Mouse (Mus musculus) cerebellum, postnatal 14 days (tissue): ENCODE data around the gene Zfp982.
"Not testable (repeated sequence)": the region's sequence is repeated elsewhere in the genome, so short reads cannot be mapped to it uniquely, and the experiment has no call there.

Experiments used
- DNase-seq, 2 experiments: peaks; one replicate each; pipeline ENCODE4 v3.0.0; 2021; ENCODE audit warnings: mixed read lengths in 2 of 2

Gene Zfp982

DNA sequence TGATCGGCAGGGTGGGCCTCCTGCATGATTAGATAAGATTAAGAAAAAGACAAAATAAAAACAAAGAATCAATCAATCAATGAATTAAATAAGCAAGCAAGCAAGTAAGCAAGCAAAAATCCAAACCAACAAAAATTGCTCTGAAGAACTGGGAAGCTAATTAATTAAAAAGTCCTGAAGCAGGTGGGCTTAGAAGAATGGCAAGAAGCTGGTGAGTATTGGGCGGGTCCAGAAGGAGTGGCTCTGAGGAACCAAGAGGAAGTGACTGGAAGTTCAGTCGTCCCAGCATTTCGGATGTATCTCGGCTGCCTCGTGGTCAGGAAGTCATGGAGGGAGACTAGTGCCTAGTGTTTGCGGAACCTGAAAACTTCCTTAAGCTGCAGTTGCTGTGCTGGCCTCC is at the start of gene Zfp982:
Zfp982 (plus strand) TSS at position 301 of the 400 bp plus-strand sequence.
- not testable (repeated sequence) for DNase-seq

DNA sequence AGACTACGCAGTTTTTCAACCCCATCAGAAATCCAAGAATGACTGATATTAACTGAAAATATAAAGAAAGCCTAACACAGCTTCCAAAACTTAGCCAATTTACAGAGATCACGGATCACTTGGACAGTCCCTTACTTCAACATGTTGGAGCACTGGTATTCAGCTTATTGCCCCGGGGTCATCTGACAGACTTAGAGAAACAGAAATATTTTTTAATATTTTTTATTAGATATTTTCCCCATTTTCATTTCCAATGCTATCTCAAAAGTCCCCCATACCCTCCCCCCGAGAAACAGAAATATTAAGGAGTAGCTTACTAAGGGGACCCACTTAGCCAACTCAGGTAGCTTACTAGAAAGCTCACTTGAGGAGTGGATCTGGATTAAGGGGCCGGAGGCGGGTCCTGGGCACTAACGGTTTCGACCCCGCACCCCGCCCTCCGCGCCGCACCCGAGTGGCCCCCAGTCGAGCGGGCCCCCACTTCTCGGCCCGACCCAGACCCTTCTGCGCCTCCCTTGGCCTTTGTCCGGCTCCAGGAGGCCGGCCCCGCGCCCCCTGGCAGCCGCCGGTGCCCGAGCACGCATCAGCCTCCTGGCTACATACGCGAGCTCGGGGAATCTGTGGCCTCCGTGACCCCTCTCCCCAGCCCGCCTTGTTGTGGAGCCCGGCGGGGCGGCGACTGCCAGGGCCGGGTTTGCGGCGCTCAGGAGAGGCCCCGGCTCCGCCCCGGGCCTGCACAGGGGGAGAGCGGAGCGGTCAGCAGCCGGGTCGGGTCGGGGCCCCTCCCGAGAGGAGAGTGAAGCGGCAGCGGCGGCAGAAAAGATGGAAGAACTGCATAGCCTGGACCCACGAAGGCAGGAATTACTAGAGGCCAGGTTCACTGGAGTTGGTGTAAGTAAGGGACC is 49.3 kb upstream of the Zfp982 start:
- peak; percentile 49 to 50 for DNase-seq

DNA sequence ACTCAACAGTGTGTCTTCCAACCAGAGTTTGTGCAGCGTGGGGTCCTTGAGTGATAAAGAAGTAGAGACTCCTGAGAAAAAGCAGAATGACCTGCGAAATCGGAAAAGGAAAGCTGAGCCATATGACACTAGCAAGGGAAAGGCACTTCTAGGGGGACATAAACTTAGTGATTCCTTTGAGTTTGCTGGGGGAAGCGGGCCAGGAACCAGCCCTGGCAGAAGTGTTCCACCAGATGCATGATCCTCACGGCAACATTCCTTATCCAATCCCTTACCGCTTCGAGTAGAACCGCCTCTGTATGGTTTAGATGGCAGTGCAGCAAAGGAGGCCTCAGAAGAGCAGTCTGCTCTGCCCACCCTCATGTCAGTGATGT is 48.7 kb upstream of the Zfp982 start:
- peak in 1 of 2 experiments; percentile 19 for DNase-seq

DNA sequence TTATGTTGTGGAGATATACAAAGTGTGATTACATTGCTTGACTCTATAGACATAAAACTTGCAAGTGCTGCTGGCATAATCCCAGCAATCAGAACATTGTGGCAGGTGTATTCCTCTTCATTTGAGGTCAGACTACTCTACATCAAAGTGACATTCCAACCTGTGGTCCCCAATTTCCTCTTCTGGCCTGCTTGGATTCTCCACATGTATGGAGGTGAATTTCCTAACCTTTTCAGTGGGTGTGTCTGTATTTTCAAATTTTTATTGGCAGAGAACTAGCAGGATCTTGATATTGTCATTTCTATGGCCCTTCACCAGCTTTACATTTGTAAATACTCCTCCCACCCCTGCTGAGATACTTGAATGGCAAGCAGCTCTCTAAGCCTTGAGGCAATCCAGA is 46.8 kb upstream of the Zfp982 start:
- DNase-seq, result not testable (repeated sequence)

DNA sequence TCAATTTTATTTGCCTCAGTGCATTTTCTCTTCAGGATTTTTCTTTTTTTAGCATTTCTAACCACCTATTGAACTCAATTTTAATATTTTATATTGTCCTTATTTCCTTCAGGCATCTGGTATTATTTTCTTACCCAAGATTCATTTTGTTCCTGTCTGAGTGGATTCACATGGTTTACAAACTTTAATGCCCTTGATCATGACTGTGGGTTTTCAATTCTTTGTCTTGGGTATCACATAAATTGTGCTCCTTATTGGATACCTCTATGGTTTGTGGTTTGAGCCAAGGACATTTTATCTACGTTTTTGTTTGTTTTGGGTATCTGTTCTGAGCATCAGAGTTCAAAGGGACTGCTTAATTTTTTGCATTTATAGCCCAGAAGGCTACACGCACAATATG is 43.9 kb upstream of the Zfp982 start:
- no peak for DNase-seq

DNA sequence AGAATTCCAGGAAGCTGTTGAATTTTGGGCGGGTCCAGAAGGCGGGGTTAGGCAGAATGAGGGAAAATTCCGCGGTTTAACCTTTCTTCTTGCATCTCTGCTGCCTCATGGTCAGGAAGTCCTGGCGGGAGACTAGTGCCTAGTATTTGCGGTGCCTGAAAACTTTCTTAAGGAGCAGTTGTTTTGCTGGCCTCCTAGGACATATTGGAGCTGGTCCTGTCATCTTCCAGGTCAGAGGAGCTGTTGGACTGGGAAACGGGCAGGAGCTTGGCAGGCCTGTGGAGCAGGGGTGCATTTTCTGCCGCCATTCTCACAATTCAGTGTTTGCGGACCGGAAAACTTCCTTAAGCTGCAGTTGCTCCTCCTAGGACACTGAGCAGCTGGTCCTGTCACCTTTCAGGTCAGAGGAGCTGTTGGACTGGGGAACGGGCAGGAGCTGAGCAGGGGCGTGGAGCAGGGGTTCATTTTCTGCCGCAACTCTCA is 43.1 kb upstream of the Zfp982 start:
- no peak for DNase-seq

DNA sequence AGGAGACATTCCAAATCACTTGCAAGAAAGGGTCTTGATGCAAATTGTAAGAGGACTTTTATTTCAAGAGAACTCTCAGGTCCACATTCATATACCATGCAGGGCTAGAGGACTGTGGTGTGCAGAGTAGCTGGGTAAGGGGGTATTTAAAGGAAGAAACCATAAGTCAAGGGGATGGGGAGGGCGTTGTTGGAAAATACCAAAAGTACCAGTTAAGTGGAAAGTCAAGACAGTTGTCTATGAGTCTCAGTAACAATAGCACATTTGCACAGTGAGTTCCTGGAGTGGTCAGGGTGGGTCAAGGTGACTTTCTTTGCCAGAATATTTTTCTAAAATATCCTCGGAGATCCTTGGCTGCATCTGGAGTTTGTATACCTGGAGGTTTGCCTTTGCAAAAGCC is 42.2 kb upstream of the Zfp982 start:
- not testable (repeated sequence) for DNase-seq

DNA sequence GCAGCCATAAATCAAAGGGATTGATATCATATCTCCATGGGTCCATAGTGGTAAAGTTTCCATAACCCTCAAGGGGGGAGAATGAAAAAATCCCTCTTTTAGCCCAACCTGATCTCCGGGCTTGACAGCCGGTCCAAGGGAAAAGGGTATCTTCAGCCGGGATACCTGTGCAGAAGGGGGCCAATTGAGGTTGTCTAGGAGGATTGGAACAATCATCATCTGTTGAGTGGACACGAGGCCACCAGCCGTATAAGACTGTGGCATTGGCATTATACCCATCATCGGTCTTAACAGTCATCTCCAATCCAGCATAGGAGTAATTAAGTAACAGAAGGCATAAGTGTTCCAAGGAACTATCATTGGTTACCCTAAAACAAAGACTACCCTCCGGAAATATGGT is 25.0 kb upstream of the Zfp982 start:
- not testable (repeated sequence) for DNase-seq

- not testable (repeated sequence) for DNase-seq
Observed at GRCm38 (mm10) chr4:147498772-147499613, 6.8 kb downstream of the Zfp982 start.

DNA sequence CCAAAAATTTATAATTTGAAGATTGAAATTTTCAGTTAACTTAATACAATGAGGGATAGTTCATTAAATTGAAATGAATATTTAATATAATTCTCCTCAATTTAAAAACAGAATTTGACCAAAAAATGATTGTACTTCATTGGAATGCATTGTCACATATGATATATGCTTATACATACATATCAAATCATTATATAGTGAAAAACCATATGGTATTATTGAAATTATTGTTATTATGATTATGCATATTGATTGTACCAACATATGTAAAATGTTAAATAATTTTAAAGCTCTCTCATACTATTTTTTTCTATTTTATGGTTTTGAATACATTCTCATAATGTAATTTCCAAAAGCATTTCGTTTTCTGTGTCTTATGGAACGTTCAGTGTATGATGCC is 17.0 kb downstream of the Zfp982 start:
- no peak for DNase-seq

GRCm38 (mm10) chr4:147518981-147519380 is 26.8 kb downstream of the Zfp982 start:
- DNase-seq, result no peak

GRCm38 (mm10) chr4:147520100-147520499 is 27.9 kb downstream of the Zfp982 start:
- no peak for DNase-seq

DNA sequence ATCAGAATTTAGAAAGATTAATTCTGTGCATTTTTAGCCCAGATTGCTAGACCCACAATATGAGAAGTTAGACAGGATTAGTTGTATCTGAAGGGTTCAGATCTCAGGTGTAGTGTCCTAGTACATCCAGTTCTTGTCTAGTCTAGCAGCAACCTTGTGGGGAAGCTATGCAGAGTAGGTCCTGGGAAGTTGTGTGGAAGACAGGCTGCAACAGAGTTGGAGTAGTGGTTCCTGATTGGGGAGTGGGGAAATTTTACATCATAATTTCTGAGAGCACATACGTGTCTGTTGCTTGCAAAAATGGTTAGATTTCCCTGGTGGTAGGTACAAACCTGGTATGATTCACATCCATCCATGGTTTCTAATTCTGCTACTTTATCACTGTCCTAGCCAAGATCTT is 32.9 kb downstream of the Zfp982 start:
- no peak for DNase-seq

DNA sequence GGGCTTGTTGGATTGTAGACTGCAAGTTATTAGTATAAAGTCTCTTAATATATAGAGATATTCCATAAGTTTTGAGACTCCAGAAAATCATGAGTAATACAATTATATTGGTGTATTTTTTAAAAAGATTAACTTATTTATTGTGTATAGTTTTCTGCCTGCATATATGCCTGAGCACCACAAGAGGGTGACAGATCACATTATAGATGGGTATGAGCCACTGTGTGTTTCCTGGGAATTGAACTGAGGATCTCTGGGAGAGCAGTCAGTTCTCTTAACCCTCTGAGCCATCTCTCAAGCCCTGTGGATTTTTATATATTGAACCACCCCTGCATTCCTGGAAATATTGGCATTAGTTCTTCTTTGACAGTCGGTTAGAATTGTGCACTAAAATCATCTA is 38.1 kb downstream of the Zfp982 start:
- no peak for DNase-seq

GRCm38 (mm10) chr4:147535916-147536315 is 43.7 kb downstream of the Zfp982 start:
- DNase-seq, result not testable (repeated sequence)

DNA sequence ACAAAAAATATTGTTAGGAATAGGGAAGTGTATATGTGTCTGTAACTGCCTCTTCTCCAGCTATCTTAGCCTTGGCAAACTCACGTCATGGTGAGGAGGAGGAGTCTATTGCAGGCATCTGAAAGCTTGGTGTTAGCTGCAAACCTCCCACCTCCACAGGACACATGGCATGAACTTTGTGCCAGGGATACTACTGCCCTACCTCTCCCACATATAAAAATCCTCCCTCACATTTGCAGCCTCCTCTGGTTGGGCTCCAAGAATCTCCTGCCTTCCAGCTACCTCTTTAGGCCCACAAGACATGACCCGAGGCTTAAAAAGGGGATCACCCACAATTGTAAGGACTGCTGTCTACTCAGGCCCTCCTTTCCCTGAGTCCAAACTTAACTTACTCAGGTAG is 45.5 kb downstream of the Zfp982 start:
- no peak for DNase-seq

DNA sequence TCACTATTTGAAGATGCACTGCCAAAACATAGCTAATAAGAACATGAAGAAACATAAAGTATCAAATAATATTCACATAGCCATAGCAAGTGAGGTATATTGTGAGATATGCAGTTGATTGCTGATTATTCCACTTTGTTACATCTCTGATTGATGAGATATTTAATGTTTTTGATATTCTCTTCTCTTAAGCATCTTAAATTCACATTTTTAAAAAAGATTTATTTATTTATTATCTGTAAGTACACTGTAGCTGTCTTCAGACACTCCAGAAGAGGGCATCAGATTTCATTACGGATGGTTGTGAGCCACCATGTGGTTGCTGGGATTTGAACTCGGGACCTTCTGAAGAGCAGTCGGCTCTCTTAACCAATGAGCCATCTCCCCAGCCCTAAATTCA is 47.7 kb downstream of the Zfp982 start, which contains the start of gene Gm16503:
Gm16503 (plus strand) TSS at position 301 of the 400 bp plus-strand sequence.
- not testable (repeated sequence) for DNase-seq

DNA sequence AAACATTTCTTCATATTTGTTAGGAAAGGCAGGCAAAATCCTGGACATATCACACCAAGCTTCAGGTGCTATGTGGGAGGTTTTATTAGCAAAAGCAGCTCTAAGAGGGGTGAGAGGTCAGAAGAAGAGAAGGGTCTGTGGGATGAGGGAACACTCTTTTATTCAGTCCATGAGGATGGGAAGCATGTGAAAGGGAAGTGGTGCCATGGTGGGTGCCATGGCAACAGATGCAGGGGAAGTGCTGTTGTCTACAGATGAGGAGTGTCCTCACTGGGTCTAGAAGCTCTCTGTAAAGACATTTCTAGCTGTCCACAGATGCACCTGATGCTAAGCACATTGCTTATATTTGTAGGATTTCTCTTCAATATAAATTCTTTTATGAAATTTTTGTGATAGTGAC is 48.9 kb downstream of the Zfp982 start:
- DNase-seq, result no peak

GRCm38 (mm10) chr4:147553071-147553470 is 60.9 kb downstream of the Zfp982 start, which contains the start of gene Zfp985:
Gene Zfp985 (plus strand): TSS chr4:147553277.
- DNase-seq, result not testable (repeated sequence)

DNA sequence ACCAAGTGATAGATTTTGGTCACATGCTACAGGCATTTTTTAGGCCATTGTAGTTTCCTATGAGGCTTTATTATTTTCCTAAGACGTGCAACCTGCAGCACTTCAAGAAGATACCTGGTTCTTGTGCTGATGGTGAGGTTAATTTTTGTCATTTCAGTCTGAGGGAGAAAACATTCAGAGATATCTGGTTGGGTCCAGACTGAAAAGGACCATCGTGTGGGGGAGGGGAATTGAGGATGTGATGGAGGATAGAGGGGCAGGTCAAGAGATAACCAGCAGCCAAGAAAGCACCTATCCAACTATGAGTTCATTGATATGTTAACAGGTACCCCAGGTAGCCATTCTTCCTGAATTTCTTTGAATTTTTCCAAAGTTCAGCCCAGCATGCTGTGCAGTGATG is 62.1 kb downstream of the Zfp982 start:
- DNase-seq, result not testable (repeated sequence)

DNA sequence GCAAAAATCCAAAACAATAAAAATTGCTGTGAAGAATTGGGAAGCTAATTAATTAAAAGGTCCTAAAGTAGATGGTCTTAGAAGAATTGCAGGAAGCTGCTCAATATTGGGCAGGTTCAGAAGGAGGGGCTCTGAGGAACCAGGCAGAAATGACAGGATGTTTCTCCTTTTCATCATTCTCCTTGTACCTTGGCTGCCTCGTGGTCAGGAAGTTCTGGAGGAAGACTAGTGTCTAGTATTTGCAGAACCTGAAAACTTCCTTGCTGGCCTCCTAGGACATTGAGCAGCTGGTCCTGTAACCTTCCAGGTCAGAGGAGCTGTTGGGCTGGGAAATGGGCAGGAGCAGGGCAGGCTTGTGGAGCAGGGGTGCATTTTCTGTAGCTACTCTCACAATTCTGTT is 64.7 kb downstream of the Zfp982 start:
- not testable (repeated sequence) for DNase-seq

DNA sequence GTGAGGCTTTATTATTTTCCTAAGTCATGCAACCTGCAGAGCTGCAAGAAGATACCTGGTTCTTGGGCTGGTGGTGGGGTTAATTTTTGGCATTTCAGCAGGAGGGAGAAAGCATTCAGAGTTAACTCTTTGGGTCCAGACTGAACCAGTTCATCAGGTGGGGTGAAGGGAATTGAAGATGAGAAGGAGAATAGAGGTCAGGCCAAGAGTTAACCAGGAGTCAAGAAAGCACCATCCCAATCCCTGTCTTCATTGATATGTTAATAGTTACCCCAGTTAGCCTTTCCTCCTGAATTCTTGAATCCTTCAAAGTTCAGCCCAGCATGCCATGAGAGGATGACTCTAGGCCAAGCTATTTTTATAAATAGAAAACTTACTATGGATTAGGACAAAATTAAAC is 65.8 kb downstream of the Zfp982 start:
- not testable (repeated sequence) for DNase-seq

- DNase-seq, result not testable (repeated sequence)
Observed at GRCm38 (mm10) chr4:147559096-147559495, 66.9 kb downstream of the Zfp982 start.
